Mouse (Mus musculus) hematopoietic stem cell, adult 5-6 weeks (primary cell): ENCODE measurements at regions not wholly inside any gene's neighbourhood (a gene's known extent, or its start where the extent isn't known, plus 50 kb on each side); places are given as distances from the start of the nearest gene placed in this dataset.

Experiments
- ATAC-seq, 2 experiments: fragments of 125-278 bp in 1 of 2; replicated peaks in 1 of 2; 2 replicates each; pipeline ENCODE4 v1.8.0; 2016 to 2017; ENCODE audit warnings: inconsistent platforms in 2 of 2, mild to moderate bottlenecking in 2 of 2, moderate number of reproducible peaks in 2 of 2, low read depth in 1 of 2, moderate TSS enrichment in 1 of 2; ENCODE audit not compliant: low FRiP score in 2 of 2, poor library complexity in 2 of 2, severe bottlenecking in 2 of 2, insufficient read depth in 1 of 2, low TSS enrichment in 1 of 2

GRCm38 (mm10) chr14:70839126-70839525 is 239.5 kb upstream of the Fam160b2 start:
- no peak for ATAC-seq

GRCm38 (mm10) chr14:70837528-70837927 is 237.9 kb upstream of the Fam160b2 start:
- ATAC-seq = no peak

- no peak for ATAC-seq
Measured at GRCm38 (mm10) chr14:70833238-70833637, 233.6 kb upstream of the Fam160b2 start.

- ATAC-seq = no peak
Measured at GRCm38 (mm10) chr14:70832462-70833212, 233.0 kb upstream of the Fam160b2 start.

GRCm38 (mm10) chr14:70832042-70832441 is 232.4 kb upstream of the Fam160b2 start:
- ATAC-seq = peak in 1 of 2 experiments; percentile 42; a peak in 1 of 4 replicates
